Mouse (Mus musculus) skeletal muscle tissue, adult 2 months (tissue): ENCODE measurements around the gene Brpf3.

Experiments used
- DNase-seq: peaks from one replicate; pipeline ENCODE4 v3.0.0-alpha.2; 2012; ENCODE audit warnings: low read depth, low spot score

Gene Brpf3

GRCm38 (mm10) chr17:28872322-28872721, 71.4 kb downstream of the Brpf3 start:
- DNase-seq = no peak

GRCm38 (mm10) chr17:28874216-28874615, 73.3 kb downstream of the Brpf3 start:
- DNase-seq = no peak

GRCm38 (mm10) chr17:28874825-28875224, 73.9 kb downstream of the Brpf3 start:
- peak; percentile 92 for DNase-seq

GRCm38 (mm10) chr17:28875316-28875715, 74.4 kb downstream of the Brpf3 start:
- peak; percentile 83 for DNase-seq

- no peak for DNase-seq
These were observed 75.4 kb downstream of the Brpf3 start for GRCm38 (mm10) chr17:28876331-28876730.

GRCm38 (mm10) chr17:28876821-28877220, 75.9 kb downstream of the Brpf3 start:
- no peak for DNase-seq

GRCm38 (mm10) chr17:28879931-28880391, 79.1 kb downstream of the Brpf3 start:
- DNase-seq = peak; percentile 45

- no peak for DNase-seq
These were observed 81.4 kb downstream of the Brpf3 start for GRCm38 (mm10) chr17:28882316-28882715.

GRCm38 (mm10) chr17:28882810-28883209, 81.9 kb downstream of the Brpf3 start:
- no peak for DNase-seq

GRCm38 (mm10) chr17:28883941-28884516, 83.1 kb downstream of the Brpf3 start:
- no peak for DNase-seq

GRCm38 (mm10) chr17:28885231-28885630, 84.3 kb downstream of the Brpf3 start:
- DNase-seq = no peak

GRCm38 (mm10) chr17:28886266-28886665, 85.4 kb downstream of the Brpf3 start:
- DNase-seq = no peak
